Mouse (Mus musculus) C2C12 (cell line): Measurements from ENCODE around the gene Gm37240.

ENCODE experiments used
- CTCF ChIP-seq: IDR thresholded peaks from one replicate; pipeline ENCODE4 v1.5.1; 2011; ENCODE audit not compliant: control insufficient read depth, insufficient read depth, insufficient read length
- FOSL1 ChIP-seq: IDR thresholded peaks from one replicate; pipeline ENCODE4 v1.8.0; 2011; ENCODE audit warnings: mild to moderate bottlenecking, low read length; ENCODE audit not compliant: poor library complexity, insufficient read depth, severe bottlenecking
- MYOG ChIP-seq: IDR thresholded peaks from one replicate; pipeline ENCODE4 v1.6.1; 2011; ENCODE audit not compliant: control insufficient read depth, insufficient read length; ENCODE audit errors: extremely low read depth
- USF1 ChIP-seq: IDR thresholded peaks from one replicate; pipeline ENCODE4 v1.6.1; 2011; ENCODE audit warnings: low read depth, mild to moderate bottlenecking, control low read depth, moderate library complexity

DNA sequence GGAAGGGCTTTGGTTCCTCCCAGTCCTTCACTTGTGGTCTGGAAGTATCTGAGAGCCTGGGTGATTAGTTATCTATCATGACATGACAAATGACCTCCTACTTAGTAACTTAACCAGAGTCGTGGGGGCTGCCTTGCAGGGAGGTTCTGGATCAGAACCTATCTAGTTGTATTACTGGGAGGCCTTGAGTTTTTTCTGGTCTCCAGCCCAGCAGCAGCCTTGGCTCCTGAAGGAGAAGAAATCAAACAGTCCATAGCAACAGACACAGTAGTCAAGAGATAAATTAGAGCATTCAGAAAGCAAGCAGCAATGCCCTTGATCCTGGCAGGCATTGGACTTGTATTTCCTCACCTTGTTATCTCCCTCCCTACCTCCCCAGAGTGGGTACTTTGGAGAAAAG lies 722.4 kb downstream of the Gm37240 start:
- no peak for TF ChIP-seq FOSL1
- TF ChIP-seq CTCF = no peak
- no peak for TF ChIP-seq MYOG
- TF ChIP-seq USF1 = no peak
